Mouse (Mus musculus) CD4-positive, CD25-positive, alpha-beta regulatory T cell, adult 9 weeks (primary cell): Measurements from ENCODE around the gene Zxdc. TPM values are rescaled to one million over a fixed set of nuclear protein-coding genes. Genes with fewer than 3 reads are reported as not detected.

Experiments
- polyA plus RNA-seq: library from polyadenylated mRNA; unstranded; fragments of 100-300 nt; shearing (Covaris generic); gene quantifications from one replicate; pipeline ENCODE4 v1.2.1, GENCODE M21; 2017

Zxdc gene
- 2.4 TPM for polyA plus RNA-seq

DNA sequence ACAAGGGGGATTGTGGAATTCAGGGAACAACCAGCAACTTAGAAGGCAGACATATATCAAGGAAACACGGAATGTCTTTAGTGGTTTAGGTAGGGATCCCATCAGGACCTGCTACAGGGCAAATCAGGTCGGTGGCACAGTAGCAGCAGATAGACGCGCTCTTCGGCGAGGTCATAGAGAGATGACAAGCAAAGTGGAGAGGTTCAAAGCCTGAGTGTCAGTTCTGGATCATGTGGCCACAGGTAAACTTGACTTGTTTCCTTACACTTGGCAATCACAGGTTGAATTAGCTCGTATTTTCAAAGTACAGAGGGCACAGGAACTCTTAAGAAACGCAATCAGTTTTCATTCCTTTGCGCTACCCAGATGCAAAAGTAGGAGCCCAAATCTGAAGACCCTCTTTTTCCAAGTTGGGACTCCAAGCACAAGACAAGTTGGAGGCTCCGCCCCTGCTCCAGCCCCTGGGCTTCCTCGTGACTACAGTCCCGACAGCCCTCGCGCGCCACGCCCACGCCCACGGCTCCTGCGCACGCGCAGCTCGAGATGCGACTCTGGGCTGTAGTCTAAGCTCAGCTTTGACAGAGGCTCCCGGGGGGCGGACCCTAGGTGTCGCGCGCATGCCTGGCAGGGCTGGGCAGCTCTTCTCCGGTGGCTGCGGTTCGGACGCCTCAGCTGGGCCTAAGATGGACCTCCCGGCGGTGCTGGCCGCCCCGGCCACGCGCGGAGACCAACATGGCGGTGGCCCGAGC is at the start of gene Zxdc:
Gene Zxdc, plus strand, starts transcription at position 517 of the 749 bp plus-strand sequence.

DNA sequence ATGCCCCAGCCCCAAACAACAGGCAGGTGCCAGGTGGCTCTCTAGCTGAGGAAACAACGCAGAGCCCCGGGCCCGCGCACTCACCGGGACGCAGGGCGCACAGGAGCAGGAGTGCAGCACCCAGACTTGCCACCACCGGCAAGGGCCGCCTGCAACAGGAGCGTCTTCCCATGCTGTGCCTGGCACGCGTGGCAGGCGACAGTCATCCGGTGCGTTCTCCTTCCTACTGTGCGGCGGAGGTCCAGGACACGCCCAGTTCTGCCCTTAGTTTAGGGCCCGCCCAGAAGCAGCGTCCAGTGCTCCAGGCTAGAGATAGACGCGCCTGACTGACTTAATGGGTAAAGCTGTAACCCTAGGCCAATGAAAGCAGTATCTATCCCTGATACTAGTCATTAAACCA is 44.3 kb upstream of the Zxdc start, which contains the start of gene Chst13:
Gene Chst13, minus strand, starts transcription at position 195 of the 400 bp plus-strand sequence.

DNA sequence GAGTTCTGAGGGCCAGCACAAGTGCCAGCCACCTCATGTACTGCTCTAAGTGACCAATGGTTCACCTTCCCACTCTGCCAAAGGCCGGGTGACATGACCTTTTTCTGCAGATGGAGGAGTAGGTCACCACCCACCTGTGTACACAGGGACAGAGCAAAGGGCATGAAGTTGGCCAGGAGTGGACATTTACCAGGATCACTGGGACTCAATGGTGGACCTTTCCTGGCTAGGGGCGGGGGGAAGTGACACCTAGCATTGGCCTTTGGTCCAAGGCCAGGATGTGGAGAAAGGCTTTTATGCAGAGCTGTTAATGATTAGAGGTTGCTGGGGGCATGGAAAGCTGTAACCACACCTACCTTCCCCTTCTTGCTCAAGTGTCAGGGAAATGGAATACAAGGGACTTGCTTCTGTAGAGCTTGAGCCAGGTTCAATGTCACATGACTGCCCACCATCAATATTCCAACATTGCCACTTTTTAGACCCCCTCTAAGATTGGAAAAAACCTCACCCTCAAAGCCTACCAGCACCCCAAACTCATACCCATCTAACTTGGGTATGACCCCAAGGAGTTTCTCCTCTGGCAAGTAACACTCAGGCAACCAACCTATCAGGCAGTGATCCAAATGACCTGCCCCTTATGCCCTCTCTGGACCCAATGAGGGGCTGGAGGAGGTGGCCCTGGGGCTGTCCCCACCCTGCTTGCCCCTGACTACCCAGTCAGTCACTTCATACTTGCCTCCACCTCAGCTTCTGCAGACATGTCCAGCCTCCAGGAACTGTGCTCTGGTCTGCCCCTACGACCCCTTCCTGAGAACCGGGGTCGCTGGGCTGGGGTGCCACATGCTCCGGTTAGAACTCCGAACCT is 36.5 kb upstream of the Zxdc start, which contains the start of gene Uroc1:
Gene Uroc1, plus strand, starts transcription at position 724 of the 865 bp plus-strand sequence.

DNA sequence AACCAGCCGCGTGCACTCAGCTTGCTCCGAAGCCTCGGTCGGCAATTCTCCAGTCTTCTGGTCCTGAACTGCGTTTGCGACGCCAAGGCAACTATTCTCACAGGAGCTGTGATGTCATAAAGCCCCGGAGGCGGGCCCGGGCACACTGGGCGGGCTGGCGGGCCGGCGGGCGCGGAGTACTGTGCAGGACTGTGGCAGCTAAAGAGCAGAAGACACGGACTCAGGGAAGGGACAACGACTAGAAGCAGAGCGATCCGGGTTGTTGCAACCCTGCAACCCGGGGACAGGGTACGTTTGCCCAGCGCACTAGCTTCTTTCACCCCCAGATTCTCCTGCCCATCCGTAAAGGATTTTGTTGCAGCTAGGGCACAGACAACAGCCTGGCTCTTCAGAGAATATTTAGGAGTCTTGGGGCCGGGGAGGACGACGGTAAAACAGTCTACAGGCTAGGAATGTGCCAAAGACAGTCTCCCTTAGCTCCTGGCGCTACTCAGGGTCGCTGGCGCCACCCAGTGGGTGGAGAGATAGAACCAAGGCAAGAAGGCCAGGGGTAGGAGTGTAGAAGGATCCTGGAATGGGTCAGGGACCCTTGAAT is 59.2 kb downstream of the Zxdc start, which contains the start of gene Cfap100:
Gene Cfap100, minus strand, starts transcription at position 418 of the 595 bp plus-strand sequence.

Other genes with a start within 250 kb of the Zxdc start
- not detected for gene Vmn1r51, start 246.9 kb upstream of the Zxdc start, polyA plus RNA-seq
- not detected for gene Vmn1r52, start 194.7 kb upstream of the Zxdc start, polyA plus RNA-seq
- not detected for gene V1ra8, start 166.7 kb upstream of the Zxdc start, polyA plus RNA-seq
- not detected for gene Vmn1r53, start 145.1 kb upstream of the Zxdc start, polyA plus RNA-seq
- not detected for gene Vmn1r54, start 123.2 kb upstream of the Zxdc start, polyA plus RNA-seq
- gene BC048671, start 68.3 kb upstream of the Zxdc start, polyA plus RNA-seq: not detected
- gene Chst13, start 44.3 kb upstream of the Zxdc start, polyA plus RNA-seq: not detected
- gene Uroc1, start 36.2 kb upstream of the Zxdc start, polyA plus RNA-seq: not detected
- not detected for gene Cfap100, start 59.3 kb downstream of the Zxdc start, polyA plus RNA-seq
- gene Klf15, start 93.1 kb downstream of the Zxdc start, polyA plus RNA-seq: not detected
- 2.4 TPM for gene Aldh1l1, start 116.9 kb downstream of the Zxdc start, polyA plus RNA-seq
- gene Slc41a3, start 235.2 kb downstream of the Zxdc start, polyA plus RNA-seq: 14.3 TPM